16 mouse cellular contexts compared by ENCODE assay signal in the genomic region with DNA sequence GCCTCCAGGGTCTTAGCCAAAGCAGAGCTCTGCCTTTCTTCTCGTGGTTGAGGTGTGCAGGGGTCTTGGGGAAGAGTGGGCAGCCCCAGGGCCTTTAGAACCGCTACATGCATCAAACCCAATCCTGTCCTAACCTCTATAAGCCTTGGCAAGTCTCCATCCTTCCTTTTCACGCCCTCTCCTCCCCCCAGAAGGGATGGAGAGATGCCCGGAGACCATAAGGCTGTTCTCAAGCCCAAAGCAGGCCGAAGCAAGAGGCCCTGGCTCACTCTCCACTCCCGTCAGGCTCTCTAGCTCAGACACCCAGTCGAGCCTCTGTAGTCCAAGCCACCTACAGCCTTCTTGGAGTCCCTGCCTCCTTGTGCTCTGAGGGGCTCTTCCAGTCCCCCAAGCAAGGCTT. TPM values are rescaled to one million over a fixed set of nuclear protein-coding genes. Genes with fewer than 3 reads are reported as not detected.
"Had no signal": no experiment of that assay in that cellular context is flagged by ENCODE, and none has a peak within 500 bp of the region (broad histone marks: within the 10 kb centered on the region; RNA-seq: fewer than 3 reads in every experiment).

No protein-coding gene starts in this region.

- ATAC-seq: lung, postnatal 0 days; midbrain, embryonic 15.5 days had no signal

- DNase-seq: kidney, postnatal 14 days; kidney, postnatal 4 days; liver, embryonic 13.5 days; lung, embryonic 14.5 days; right cerebral cortex, adult 18-20 months; right cerebral cortex, postnatal 14 days; right cerebral cortex, postnatal 4 days; thymus, adult 2 months; thymus, postnatal 14 days; thymus, postnatal 4 days had no signal

RNA-seq across cellular contexts. Expression of a gene that starts 14.1 kb away (rescaled TPM):
- total RNA-seq: liver, adult 2 months; megakaryocyte, adult 5-6 weeks had no signal

RNA-seq across cellular contexts. Expression of a gene that starts 43.8 kb away (rescaled TPM):
- total RNA-seq: layer of hippocampus, adult 18-20 months; layer of hippocampus, postnatal 14 days; liver, adult 2 months; megakaryocyte, adult 5-6 weeks had no signal
